Mouse (Mus musculus) myocyte (in vitro differentiated cells): ENCODE data around the gene Clec11a. TPM values are rescaled to one million over a fixed set of nuclear protein-coding genes. Genes with fewer than 3 reads are reported as not detected.

ENCODE experiments used
- H3K27me3 ChIP-seq: one replicate; pipeline ENCODE4 v1.6.1; 2011; ENCODE audit not compliant: control insufficient read depth, insufficient read depth, insufficient read length
- H3K36me3 ChIP-seq: one replicate; pipeline ENCODE4 v1.6.1; 2011; ENCODE audit not compliant: control insufficient read depth, insufficient read depth
- H3K4me2 ChIP-seq: one replicate; pipeline ENCODE4 v1.6.1; 2011; ENCODE audit warnings: low read depth, control low read depth
- H3K4me3 ChIP-seq: one replicate; pipeline ENCODE4 v1.5.1; 2011; ENCODE audit warnings: mild to moderate bottlenecking, control low read depth, moderate library complexity
- H3K79me2 ChIP-seq: one replicate; pipeline ENCODE4 v1.6.1; 2011; ENCODE audit not compliant: control insufficient read depth, insufficient read depth
- H3ac ChIP-seq: one replicate; pipeline ENCODE4 v1.6.1; 2011; ENCODE audit not compliant: control insufficient read depth, insufficient read length
- CEBPB ChIP-seq: IDR thresholded peaks from 2 replicates; pipeline ENCODE4 v1.6.1; 2011; ENCODE audit warnings: mild to moderate bottlenecking, moderate library complexity; ENCODE audit not compliant: poor library complexity, insufficient read depth, severe bottlenecking
- E2F4 ChIP-seq: IDR thresholded peaks from one replicate; pipeline ENCODE4 v1.6.1; 2011; ENCODE audit warnings: mild to moderate bottlenecking, control low read depth, moderate library complexity; ENCODE audit not compliant: insufficient read depth
- MAX ChIP-seq: IDR thresholded peaks from one replicate; pipeline ENCODE4 v1.6.1; 2011; ENCODE audit warnings: low read depth, mild to moderate bottlenecking, control low read depth
- MYOD1 ChIP-seq, 3 experiments: IDR thresholded peaks; one replicate each; pipeline ENCODE4 v1.6.1; 2011; ENCODE audit warnings: control low read depth in 2 of 3, low read depth in 2 of 3, mild to moderate bottlenecking in 2 of 3, moderate library complexity in 1 of 3; ENCODE audit not compliant: insufficient read length in 2 of 3, control insufficient read depth in 1 of 3
- MYOG ChIP-seq, 3 experiments: IDR thresholded peaks; one replicate each; pipeline ENCODE4 v1.6.1; 2011; ENCODE audit warnings: control low read depth in 2 of 3, low read depth in 2 of 3, mild to moderate bottlenecking in 2 of 3; ENCODE audit not compliant: insufficient read length in 2 of 3, control insufficient read depth in 1 of 3, insufficient read depth in 1 of 3
- POLR2A ChIP-seq: IDR thresholded peaks from one replicate; pipeline ENCODE4 v1.6.1; 2011; ENCODE audit warnings: low read depth, mild to moderate bottlenecking, control low read depth, moderate library complexity; ENCODE audit not compliant: insufficient read length
- POLR2AphosphoS2 ChIP-seq: IDR thresholded peaks from one replicate; pipeline ENCODE4 v1.6.1; 2011; ENCODE audit warnings: low read depth, control low read depth; ENCODE audit not compliant: insufficient read length
- REST ChIP-seq: IDR thresholded peaks from one replicate; pipeline ENCODE4 v1.6.1; 2011; ENCODE audit warnings: mild to moderate bottlenecking, control low read depth, moderate library complexity; ENCODE audit not compliant: insufficient read depth, insufficient read length
- SRF ChIP-seq: IDR thresholded peaks from one replicate; pipeline ENCODE4 v1.6.1; 2011; ENCODE audit warnings: low read depth; ENCODE audit not compliant: control insufficient read depth, insufficient read length
- TCF12 ChIP-seq: IDR thresholded peaks from one replicate; pipeline ENCODE4 v1.6.1; 2011; ENCODE audit warnings: mild to moderate bottlenecking, control low read depth; ENCODE audit not compliant: poor library complexity, insufficient read depth, severe bottlenecking
- TCF3 ChIP-seq: IDR thresholded peaks from one replicate; pipeline ENCODE4 v1.6.1; 2011; ENCODE audit warnings: low read depth, control low read depth; ENCODE audit not compliant: insufficient read length
- USF1 ChIP-seq: IDR thresholded peaks from one replicate; pipeline ENCODE4 v1.6.1; 2011; ENCODE audit warnings: low read depth, mild to moderate bottlenecking, control low read depth, moderate library complexity
- polyA plus RNA-seq: library from polyadenylated mRNA; unstranded; fragments of >200 nt; fragmentation: generic; extraction: Trizol; gene quantifications from one replicate; pipeline ENCODE4 v1.2.1, GENCODE M21; 2012; ENCODE audit warnings: missing spikeins

Clec11a gene
- polyA plus RNA-seq, 1 experiment, result 0.60 TPM

- TF ChIP-seq E2F4, result no peak
- Histone ChIP-seq H3K4me2 (no peak overlapping the region), H3ac (no peak overlapping the region), H3K27me3 (peaks cover 78% of the 10 kb centered on the region), H3K36me3 (no peaks in the 10 kb centered on the region), H3K79me2 (no peaks in the 10 kb centered on the region), H3K4me3 (no peak overlapping the region)
These were observed 19.9 kb upstream of the Clec11a start for GRCm38 (mm10) chr7:44326614-44327013.

GRCm38 (mm10) chr7:44322290-44322689, 15.6 kb upstream of the Clec11a start:
- Histone ChIP-seq H3K79me2 (no peaks in the 10 kb centered on the region), H3K27me3 (peaks cover 83% of the 10 kb centered on the region), H3K4me3 (no peak overlapping the region), H3ac (no peak overlapping the region), H3K4me2 (no peak overlapping the region), H3K36me3 (no peaks in the 10 kb centered on the region)
- TF ChIP-seq CEBPB (no peak), MYOG (IDR thresholded peaks at IDR 0.05; ENCODE audit: control insufficient read depth in 1 of 3, insufficient read depth in 1 of 3, insufficient read length in 2 of 3, low read depth in 2 of 3) (no peak), MYOD1 (IDR thresholded peaks at IDR 0.05; ENCODE audit: control insufficient read depth in 1 of 3, insufficient read length in 2 of 3, low read depth in 2 of 3) (no peak)

- Histone ChIP-seq H3K36me3 (no peaks in the 10 kb centered on the region), H3K4me2 (no peak overlapping the region), H3K79me2 (no peaks in the 10 kb centered on the region), H3K27me3 (peaks cover 83% of the 10 kb centered on the region), H3K4me3 (no peak overlapping the region), H3ac (no peak overlapping the region)
- TF ChIP-seq POLR2AphosphoS2 (no peak), MYOD1 (IDR thresholded peaks at IDR 0.05; ENCODE audit: control insufficient read depth in 1 of 3, insufficient read length in 2 of 3, low read depth in 2 of 3) (no peak), REST (no peak), SRF (no peak), TCF3 (no peak), CEBPB (no peak), MYOG (IDR thresholded peaks at IDR 0.05; ENCODE audit: control insufficient read depth in 1 of 3, insufficient read depth in 1 of 3, insufficient read length in 2 of 3, low read depth in 2 of 3) (no peak), POLR2A (no peak), E2F4 (no peak), TCF12 (no peak), USF1 (no peak), MAX (no peak)
These were observed 14.2 kb upstream of the Clec11a start for GRCm38 (mm10) chr7:44320886-44321285.

DNA sequence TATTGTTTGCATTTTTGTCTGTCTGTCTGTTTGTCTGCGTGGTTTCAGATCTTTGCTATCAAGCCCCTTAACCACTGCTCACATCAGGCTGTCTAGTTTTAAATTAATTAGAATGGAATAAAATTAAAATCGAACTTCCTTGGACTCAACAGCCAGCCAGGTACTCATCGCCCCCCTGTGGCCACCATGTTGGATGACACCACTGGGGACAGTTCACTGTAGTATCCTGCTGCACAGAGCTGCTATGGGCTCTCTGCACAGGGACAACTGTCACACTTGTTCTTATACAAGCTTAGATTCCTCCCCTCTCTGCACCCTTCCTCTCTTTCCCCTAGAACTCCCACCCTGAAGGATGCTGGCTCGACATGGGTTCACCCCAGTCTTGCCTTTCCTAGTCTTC, 11.2 kb upstream of the Clec11a start:
- TF ChIP-seq MAX, result no peak
- TF ChIP-seq MYOG (IDR thresholded peaks at IDR 0.05; ENCODE audit: control insufficient read depth in 1 of 3, insufficient read depth in 1 of 3, insufficient read length in 2 of 3, low read depth in 2 of 3), result no peak
- TF ChIP-seq POLR2AphosphoS2, result no peak
- no peak for TF ChIP-seq POLR2A
- TF ChIP-seq SRF, result no peak
- no peak for TF ChIP-seq MYOD1 (IDR thresholded peaks at IDR 0.05; ENCODE audit: control insufficient read depth in 1 of 3, insufficient read length in 2 of 3, low read depth in 2 of 3)
- no peak for TF ChIP-seq TCF12
- TF ChIP-seq USF1, result no peak
- no peak for TF ChIP-seq CEBPB
- TF ChIP-seq TCF3, result no peak
- TF ChIP-seq E2F4, result no peak
- no peak for TF ChIP-seq REST
- peaks cover 74% of the 10 kb centered on the region for H3K27me3 ChIP-seq

DNA sequence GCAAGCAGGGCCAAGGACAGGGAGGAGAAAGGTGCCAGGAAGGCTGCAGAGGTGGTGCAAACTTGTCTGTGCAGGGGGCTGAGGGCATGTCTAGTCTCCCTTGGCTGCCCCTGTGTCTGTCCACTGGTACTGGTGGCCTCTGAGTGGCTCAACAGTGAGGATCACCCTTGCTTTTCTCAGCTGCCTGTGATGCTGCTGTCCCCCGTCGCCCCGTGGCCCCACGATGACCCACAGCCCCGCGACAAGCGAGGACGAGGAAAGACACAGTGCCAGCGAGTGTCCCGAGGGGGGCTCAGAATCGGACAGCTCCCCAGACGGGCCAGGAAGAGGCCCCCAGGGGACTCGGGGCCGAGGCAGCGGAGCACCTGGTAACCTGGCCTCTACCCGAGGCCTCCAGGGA, 5.8 kb upstream of the Clec11a start:
- TF ChIP-seq CEBPB (no peak), MAX (no peak), USF1 (no peak)
- H3K36me3 ChIP-seq, result no peaks in the 10 kb centered on the region
- no peaks in the 10 kb centered on the region for H3K79me2 ChIP-seq
- no peak overlapping the region for H3ac ChIP-seq
- H3K27me3 ChIP-seq, result peaks cover 85% of the 10 kb centered on the region
- no peak overlapping the region for H3K4me2 ChIP-seq
- H3K4me3 ChIP-seq, result no peak overlapping the region

More for the DNA sequence above, 11.2 kb upstream of the Clec11a start:
- Histone ChIP-seq H3ac (no peak overlapping the region), H3K36me3 (no peaks in the 10 kb centered on the region), H3K4me2 (no peak overlapping the region), H3K4me3 (no peak overlapping the region), H3K79me2 (no peaks in the 10 kb centered on the region)

DNA sequence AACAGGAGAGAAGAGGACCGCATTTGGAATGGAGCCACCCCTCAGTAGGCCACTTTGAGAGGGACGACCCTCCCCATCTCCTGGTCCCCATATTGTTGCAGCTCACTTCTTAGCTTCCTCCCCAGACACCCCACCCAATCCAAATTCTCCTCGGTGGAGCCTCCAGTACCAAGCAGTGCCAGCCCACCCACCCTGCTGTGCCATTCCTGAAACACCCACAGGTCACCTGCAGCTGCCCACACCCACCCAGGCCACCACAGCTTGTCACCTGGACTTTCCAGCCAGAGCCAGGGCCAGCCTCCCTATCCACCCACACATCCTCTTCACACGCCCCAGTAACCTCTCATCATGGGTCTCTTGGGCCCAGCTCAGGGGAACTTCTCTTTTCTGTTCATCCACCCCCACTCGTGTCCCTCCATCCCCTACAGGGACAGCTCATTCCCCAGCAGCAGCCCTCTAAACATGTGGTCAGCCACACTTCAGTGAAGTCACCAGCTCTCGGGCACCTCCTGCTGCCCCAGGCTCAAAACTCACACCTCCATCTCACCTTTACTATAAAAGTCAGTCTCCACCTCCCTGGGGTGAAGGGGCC, 5.1 kb upstream of the Clec11a start:
- Histone ChIP-seq H3K36me3 (no peaks in the 10 kb centered on the region), H3K4me2 (no peak overlapping the region), H3K27me3 (peaks cover 79% of the 10 kb centered on the region), H3K4me3 (no peak overlapping the region), H3ac (no peak overlapping the region), H3K79me2 (no peaks in the 10 kb centered on the region)
- TF ChIP-seq TCF12 (no peak), POLR2A (no peak), MYOD1 (IDR thresholded peaks at IDR 0.05; ENCODE audit: control insufficient read depth in 1 of 3, insufficient read length in 2 of 3, low read depth in 2 of 3) (no peak), E2F4 (no peak), TCF3 (no peak), MAX (no peak), CEBPB (no peak), REST (no peak), USF1 (no peak), POLR2AphosphoS2 (no peak), SRF (no peak), MYOG (IDR thresholded peaks at IDR 0.05; ENCODE audit: control insufficient read depth in 1 of 3, insufficient read depth in 1 of 3, insufficient read length in 2 of 3, low read depth in 2 of 3) (no peak)
